Mouse (Mus musculus) intestine, embryonic 16.5 days (tissue): ENCODE measurements at regions not wholly inside any gene's neighbourhood (a gene's known extent, or its start where the extent isn't known, plus 50 kb on each side); places are given as distances from the start of the nearest gene placed in this dataset.

Experiments used
- ATAC-seq: fragments of 200-750 bp; cut with Nextera tagmentation; 2 replicates; pipeline ENCODE4 v1.8.0; 2017; ENCODE audit warnings: moderate TSS enrichment, moderate library complexity
- H3K27ac ChIP-seq: fragments of 300-500 bp; sonication (generic); 2 replicates; pipeline ENCODE4 v1.5.1; 2014; ENCODE audit warnings: mild to moderate bottlenecking, low read length
- H3K27me3 ChIP-seq: fragments of 300-500 bp; sonication (generic); replicated peaks from 2 replicates; pipeline ENCODE4 v1.6.1; 2014; ENCODE audit warnings: low read length, control low read depth, mixed read lengths; ENCODE audit not compliant: control insufficient read depth, insufficient read depth
- H3K36me3 ChIP-seq: fragments of 300-500 bp; sonication (generic); 2 replicates; pipeline ENCODE4 v1.6.1; 2014; ENCODE audit warnings: low read length, control low read depth; ENCODE audit not compliant: control insufficient read depth, insufficient read depth
- H3K4me1 ChIP-seq: fragments of 300-500 bp; sonication (generic); 2 replicates; pipeline ENCODE4 v1.6.1; 2014; ENCODE audit warnings: low read length, control low read depth, mixed read lengths; ENCODE audit not compliant: control insufficient read depth, insufficient read depth
- H3K4me2 ChIP-seq: fragments of 300-500 bp; sonication (generic); 2 replicates; pipeline ENCODE4 v1.6.1; 2014; ENCODE audit warnings: low read depth, low read length, control low read depth
- H3K4me3 ChIP-seq: fragments of 300-500 bp; sonication (generic); 2 replicates; pipeline ENCODE4 v1.5.1; 2014; ENCODE audit warnings: mild to moderate bottlenecking, low read length
- H3K9ac ChIP-seq: fragments of 300-500 bp; sonication (generic); 2 replicates; pipeline ENCODE4 v1.6.1; 2014; ENCODE audit warnings: low read depth, low read length
- H3K9me3 ChIP-seq: fragments of 300-500 bp; sonication (generic); 2 replicates; pipeline ENCODE4 v1.6.1; 2016; ENCODE audit warnings: low read length, control low read depth; ENCODE audit not compliant: control insufficient read depth
- WGBS: fragments of 180-500 bp; shearing (Covaris S2); extraction: QIAGEN DNeasy Blood & Tissue Kit; methylation state at CpG from one replicate; pipeline ENCODE4 v1.1.7; 2014; 5-methylcytosine and 5-hydroxymethylcytosine counted together

DNA sequence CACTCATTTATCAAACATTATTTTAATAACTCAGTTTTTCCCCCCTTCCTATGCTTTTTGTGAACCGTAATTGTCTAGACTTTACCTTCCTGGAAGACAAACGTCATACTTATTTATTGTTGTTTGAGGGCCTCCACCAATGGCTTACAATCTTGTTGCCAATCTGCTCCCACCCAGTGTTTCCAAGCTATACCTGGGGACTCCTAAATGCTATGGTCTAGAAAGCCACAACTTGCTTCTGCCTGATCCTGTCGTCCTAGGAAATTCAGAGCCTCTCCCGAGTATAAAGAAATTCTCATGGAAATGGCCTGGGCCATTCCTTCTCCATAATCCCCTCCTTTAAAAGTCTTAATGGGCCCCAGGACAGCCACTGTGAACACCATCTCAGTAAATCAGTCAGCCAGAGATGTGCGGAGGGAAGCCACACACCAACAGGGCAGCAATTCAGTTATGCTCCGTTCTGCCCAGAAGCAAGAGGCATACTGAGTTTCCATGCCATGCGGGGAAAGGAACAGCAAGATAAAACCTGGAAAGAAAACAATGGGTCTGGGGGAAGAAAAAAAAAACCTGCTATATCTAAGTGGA is 143.4 kb upstream of the Lrrn1 start:
- no peak for ATAC-seq
- no peaks in the 10 kb centered on the region for H3K27me3 ChIP-seq
- WGBS, result 65% methylated on average over 7 of the region's 7 CpGs
- H3K4me1 ChIP-seq, result no peaks in the 10 kb centered on the region
- H3K36me3 ChIP-seq, result no peaks in the 10 kb centered on the region
- H3K9ac ChIP-seq, result no peak overlapping the region
- H3K4me2 ChIP-seq, result no peak overlapping the region
- H3K9me3 ChIP-seq, result no peaks in the 10 kb centered on the region
- no peak overlapping the region for H3K4me3 ChIP-seq
- no peak overlapping the region for H3K27ac ChIP-seq

DNA sequence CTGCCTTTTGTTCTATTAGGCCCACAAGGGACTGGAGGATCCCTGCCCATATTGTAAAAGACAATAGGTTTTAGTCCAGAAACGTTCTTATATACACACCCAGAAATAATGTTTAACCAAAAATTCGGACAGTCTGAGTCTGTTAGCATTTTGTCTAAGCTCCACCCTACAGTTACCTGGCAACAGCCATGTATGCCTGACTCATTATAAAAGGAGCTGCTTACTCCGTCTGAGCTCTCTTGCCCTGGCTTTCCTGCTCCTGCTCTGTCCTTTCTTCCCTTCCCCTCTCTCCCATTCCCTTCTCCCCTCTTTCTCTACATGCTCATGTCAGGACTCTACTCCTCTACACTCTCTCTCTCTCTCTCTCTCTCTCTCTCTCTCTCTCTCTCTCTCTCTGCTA is 139.7 kb upstream of the Lrrn1 start:
- H3K36me3 ChIP-seq, result no peaks in the 10 kb centered on the region
- no peaks in the 10 kb centered on the region for H3K9me3 ChIP-seq
- H3K27me3 ChIP-seq, result no peaks in the 10 kb centered on the region
- H3K4me2 ChIP-seq, result no peak overlapping the region
- H3K4me1 ChIP-seq, result no peaks in the 10 kb centered on the region
- H3K27ac ChIP-seq, result no peak overlapping the region
- no peak overlapping the region for H3K9ac ChIP-seq
- 25% methylated on average over 3 of the region's 3 CpGs for WGBS
- no peak for ATAC-seq
- H3K4me3 ChIP-seq, result no peak overlapping the region

DNA sequence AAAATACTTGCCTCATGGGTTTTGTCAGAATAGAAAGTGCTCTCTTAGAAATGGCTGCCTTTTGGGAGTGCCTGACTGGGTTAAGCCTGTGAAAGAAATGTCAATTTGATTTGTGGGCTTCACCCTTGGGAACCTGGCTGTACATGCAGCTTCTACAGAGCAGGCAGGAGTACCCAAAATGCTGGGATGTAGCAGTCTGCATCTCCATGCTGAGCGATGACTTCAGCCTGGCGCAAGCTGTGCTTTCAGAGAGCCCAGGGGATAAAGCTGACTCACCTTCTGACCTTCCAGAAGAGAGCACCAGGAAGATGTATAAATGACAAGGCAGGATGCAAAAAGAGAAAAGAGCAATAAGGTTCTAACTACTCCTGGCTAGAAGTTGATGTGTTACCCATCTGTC is 135.0 kb upstream of the Lrrn1 start:
- Histone ChIP-seq H3K9ac (no peak overlapping the region), H3K9me3 (no peaks in the 10 kb centered on the region), H3K4me1 (no peaks in the 10 kb centered on the region), H3K27ac (no peak overlapping the region), H3K4me3 (no peak overlapping the region), H3K27me3 (no peaks in the 10 kb centered on the region), H3K36me3 (no peaks in the 10 kb centered on the region), H3K4me2 (no peak overlapping the region)
- 81% methylated on average over 2 of the region's 2 CpGs for WGBS
- ATAC-seq, result no peak

DNA sequence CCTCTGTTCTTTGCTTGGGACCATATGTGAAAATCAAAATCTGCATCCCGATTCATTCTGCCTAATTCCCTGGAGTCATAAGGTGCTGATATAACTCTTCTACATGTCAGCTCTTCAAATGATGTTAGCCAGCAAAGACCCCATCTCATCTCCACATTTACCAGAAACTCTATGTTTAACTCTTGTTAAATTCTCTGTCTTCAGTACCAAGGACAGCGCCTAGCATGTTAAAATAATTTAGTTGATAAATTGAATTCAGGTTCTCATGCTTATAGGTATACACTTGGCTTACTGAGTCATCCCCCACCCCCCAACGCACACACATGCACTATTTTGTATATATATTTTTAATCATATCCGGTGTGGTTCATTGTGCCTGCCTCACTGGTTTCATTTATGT is 113.8 kb upstream of the Lrrn1 start:
- Histone ChIP-seq H3K27ac (no peak overlapping the region), H3K4me3 (no peak overlapping the region), H3K4me2 (no peak overlapping the region), H3K9ac (no peak overlapping the region), H3K4me1 (no peaks in the 10 kb centered on the region), H3K27me3 (no peaks in the 10 kb centered on the region), H3K36me3 (no peaks in the 10 kb centered on the region), H3K9me3 (no peaks in the 10 kb centered on the region)
- WGBS, result 72% methylated on average over 4 of the region's 4 CpGs
- ATAC-seq, result no peak

DNA sequence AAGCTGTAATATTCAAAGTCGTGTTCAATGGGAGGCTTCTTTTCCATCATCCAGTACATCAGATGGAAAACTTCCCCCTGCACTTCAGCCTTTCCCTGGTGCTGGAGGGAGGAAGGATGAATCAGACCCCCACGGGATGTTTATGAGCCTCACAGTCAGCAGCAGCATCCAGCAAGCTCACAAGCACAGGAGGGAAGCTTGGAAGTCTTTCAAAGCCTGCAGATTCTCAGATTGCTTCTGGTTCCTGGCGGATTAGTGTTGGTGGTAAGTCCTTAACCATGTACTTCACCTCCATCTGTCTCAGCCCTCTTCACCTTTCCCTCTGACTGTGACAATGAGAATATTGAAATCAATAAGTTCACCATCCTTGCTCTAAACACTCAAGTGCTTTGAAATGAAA is 107.5 kb upstream of the Lrrn1 start:
- Histone ChIP-seq H3K27ac (no peak overlapping the region), H3K4me2 (no peak overlapping the region), H3K27me3 (no peaks in the 10 kb centered on the region), H3K4me3 (no peak overlapping the region), H3K4me1 (no peaks in the 10 kb centered on the region), H3K36me3 (no peaks in the 10 kb centered on the region), H3K9me3 (no peaks in the 10 kb centered on the region), H3K9ac (no peak overlapping the region)
- no peak for ATAC-seq
- WGBS, result 50% methylated on average over 3 of the region's 3 CpGs

DNA sequence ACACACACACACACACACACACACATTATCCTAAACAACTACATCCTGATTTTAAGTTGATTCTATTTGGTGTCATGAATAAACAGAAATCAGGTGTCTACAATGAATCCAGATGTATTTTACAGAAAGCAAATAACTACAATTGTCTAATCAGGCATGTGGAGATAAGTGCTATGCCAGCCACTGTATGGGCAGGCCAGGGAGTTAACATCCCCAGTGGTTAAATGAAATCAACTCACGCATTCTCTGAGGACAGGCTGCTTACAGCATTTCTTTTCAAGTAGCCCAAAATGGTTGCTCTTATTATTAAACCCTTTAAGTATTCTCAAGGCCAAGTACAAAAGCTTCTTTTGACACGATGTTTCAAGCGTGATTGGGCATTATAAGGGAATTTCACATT is 103.0 kb upstream of the Lrrn1 start:
- no peak for ATAC-seq
- H3K27ac ChIP-seq, result no peak overlapping the region

DNA sequence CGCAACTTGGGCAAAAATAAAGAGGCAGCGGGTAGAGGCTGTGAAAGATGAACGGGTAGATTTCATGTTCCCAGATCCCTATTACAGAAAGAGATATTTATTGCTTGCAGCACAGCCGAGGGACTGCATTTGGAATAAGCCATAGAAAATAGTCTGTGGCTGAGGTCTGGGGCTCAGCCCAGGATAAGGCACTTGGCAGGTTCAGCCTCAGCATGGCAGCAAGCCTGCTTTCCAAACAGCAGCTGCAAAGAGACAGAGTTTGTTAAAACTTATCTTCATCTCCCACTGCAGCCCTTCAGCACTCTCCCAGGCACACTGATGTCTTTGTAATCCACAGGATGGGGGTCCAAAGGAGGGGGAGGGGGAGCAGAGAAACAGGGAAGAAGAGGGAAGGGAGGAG is 98.5 kb upstream of the Lrrn1 start:
- 76% methylated on average over 4 of the region's 4 CpGs for WGBS
- Histone ChIP-seq H3K27me3 (no peaks in the 10 kb centered on the region), H3K36me3 (no peaks in the 10 kb centered on the region), H3K9me3 (no peaks in the 10 kb centered on the region), H3K4me1 (no peaks in the 10 kb centered on the region), H3K27ac (no peak overlapping the region), H3K4me3 (no peak overlapping the region), H3K9ac (no peak overlapping the region), H3K4me2 (no peak overlapping the region)
- ATAC-seq, result no peak

More for the DNA sequence above, 103.0 kb upstream of the Lrrn1 start:
- no peak overlapping the region for H3K4me3 ChIP-seq
- 77% methylated on average over 3 of the region's 3 CpGs for WGBS
- H3K4me2 ChIP-seq, result no peak overlapping the region
- H3K9ac ChIP-seq, result no peak overlapping the region
- H3K27me3 ChIP-seq, result no peaks in the 10 kb centered on the region
- H3K4me1 ChIP-seq, result no peaks in the 10 kb centered on the region
- H3K36me3 ChIP-seq, result no peaks in the 10 kb centered on the region
- H3K9me3 ChIP-seq, result no peaks in the 10 kb centered on the region

DNA sequence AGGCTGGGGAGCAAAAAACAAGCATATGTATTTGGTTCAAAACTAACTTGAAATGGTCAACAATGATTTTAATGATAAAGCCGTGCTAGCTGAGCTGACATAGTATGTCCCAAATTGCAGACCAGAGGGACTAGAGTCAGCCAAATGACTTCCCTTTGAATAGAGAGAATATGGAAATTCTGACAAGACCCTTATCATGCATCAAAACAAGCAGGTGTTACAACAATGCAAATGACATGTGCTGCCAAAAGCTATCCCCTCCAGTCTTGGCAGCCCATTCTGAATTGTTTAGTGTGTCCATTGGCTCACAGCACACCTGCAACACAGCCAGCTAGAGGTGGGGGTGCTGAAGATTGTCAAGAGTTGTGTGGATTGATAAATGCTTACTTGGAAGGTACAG is 87.5 kb upstream of the Lrrn1 start:
- no peak for ATAC-seq
- H3K4me3 ChIP-seq, result no peak overlapping the region
- H3K4me2 ChIP-seq, result no peak overlapping the region
- H3K36me3 ChIP-seq, result no peaks in the 10 kb centered on the region
- 82% methylated on average over 1 of the region's 1 CpGs for WGBS
- H3K9ac ChIP-seq, result no peak overlapping the region
- no peak overlapping the region for H3K27ac ChIP-seq
- no peaks in the 10 kb centered on the region for H3K4me1 ChIP-seq
- H3K27me3 ChIP-seq, result no peaks in the 10 kb centered on the region
- no peaks in the 10 kb centered on the region for H3K9me3 ChIP-seq

DNA sequence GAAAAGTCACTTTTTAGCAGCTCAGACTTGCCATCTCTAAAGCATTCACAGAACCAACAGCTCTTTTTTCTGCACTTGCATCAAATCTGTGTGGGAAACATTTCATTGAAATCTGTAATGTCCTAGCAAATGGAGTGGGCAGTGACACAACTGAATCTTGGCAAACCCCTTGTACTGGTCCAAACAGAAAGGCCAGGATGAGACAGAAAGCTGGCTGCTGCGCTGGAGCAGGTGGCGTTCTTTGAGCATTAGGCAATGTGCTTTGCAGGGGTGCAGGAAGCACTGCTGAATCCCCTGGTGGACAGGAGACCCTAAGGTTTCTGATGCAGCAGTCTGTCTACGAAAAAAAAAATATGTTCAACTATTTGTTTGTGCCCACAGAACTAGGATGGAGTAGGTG is 85.2 kb upstream of the Lrrn1 start:
- H3K9me3 ChIP-seq, result no peaks in the 10 kb centered on the region
- ATAC-seq, result no peak
- no peaks in the 10 kb centered on the region for H3K27me3 ChIP-seq
- no peaks in the 10 kb centered on the region for H3K36me3 ChIP-seq
- no peaks in the 10 kb centered on the region for H3K4me1 ChIP-seq
- WGBS, result 82% methylated on average over 3 of the region's 3 CpGs
- H3K4me3 ChIP-seq, result no peak overlapping the region
- no peak overlapping the region for H3K9ac ChIP-seq
- no peak overlapping the region for H3K4me2 ChIP-seq
- H3K27ac ChIP-seq, result no peak overlapping the region

DNA sequence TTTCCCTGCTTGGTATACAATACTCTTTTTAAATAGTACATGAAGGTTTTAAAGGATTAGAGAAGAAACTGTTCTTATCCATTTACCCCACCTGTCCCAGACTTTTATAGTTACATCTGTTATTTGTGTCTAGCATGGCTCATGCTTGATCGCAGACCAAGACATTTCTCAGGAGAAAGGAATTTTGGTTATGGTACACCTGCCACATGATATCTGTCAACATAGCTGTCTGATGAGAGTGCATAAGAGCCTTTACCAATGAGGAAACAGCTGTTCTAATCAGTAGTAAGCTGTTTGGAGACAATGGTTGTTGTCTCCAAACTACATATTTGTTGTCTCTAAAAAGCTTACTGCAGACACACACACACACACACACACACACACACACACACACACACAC is 70.3 kb upstream of the Lrrn1 start:
- 91% methylated on average over 1 of the region's 1 CpGs for WGBS

More for the DNA sequence above, 70.3 kb upstream of the Lrrn1 start:
- Histone ChIP-seq H3K27me3 (no peaks in the 10 kb centered on the region), H3K27ac (no peak overlapping the region), H3K9ac (no peak overlapping the region), H3K4me3 (no peak overlapping the region), H3K4me1 (no peaks in the 10 kb centered on the region), H3K4me2 (no peak overlapping the region), H3K9me3 (no peaks in the 10 kb centered on the region), H3K36me3 (no peaks in the 10 kb centered on the region)
- no peak for ATAC-seq
